Mouse (Mus musculus): Measurements from ENCODE around the gene Tmbim1.
"Not testable (repeated sequence)": the region's sequence is repeated elsewhere in the genome, so short reads cannot be mapped to it uniquely, and the experiment has no call there.

The Tmbim1 gene

GRCm38 (mm10) chr1:74305522-74305921 lies at the start of gene Tmbim1:
Gene Tmbim1, minus strand, starts transcription at chr1:74305622.
- DNase-seq (ENCODE audit: low spot score in 2 of 2), result no peak

- DNase-seq (ENCODE audit: low spot score in 2 of 2), result no peak
Measured at GRCm38 (mm10) chr1:74353453-74354229, 48.2 kb upstream of the Tmbim1 start.

- DNase-seq (ENCODE audit: low spot score in 2 of 2), result no peak
Measured at GRCm38 (mm10) chr1:74352532-74353096, 47.2 kb upstream of the Tmbim1 start.

- no peak for DNase-seq (ENCODE audit: low spot score in 2 of 2)
Measured at GRCm38 (mm10) chr1:74351185-74351769, 45.9 kb upstream of the Tmbim1 start.

GRCm38 (mm10) chr1:74344163-74344916 lies 38.9 kb upstream of the Tmbim1 start:
- no peak for DNase-seq (ENCODE audit: low spot score in 2 of 2)

GRCm38 (mm10) chr1:74343161-74343560 lies 37.7 kb upstream of the Tmbim1 start:
- no peak for DNase-seq (ENCODE audit: low spot score in 2 of 2)

GRCm38 (mm10) chr1:74342308-74342707 lies 36.9 kb upstream of the Tmbim1 start:
- DNase-seq (ENCODE audit: low spot score in 2 of 2), result no peak

- no peak for DNase-seq (ENCODE audit: low spot score in 2 of 2)
Measured at GRCm38 (mm10) chr1:74341898-74342297, 36.5 kb upstream of the Tmbim1 start.

- not testable (repeated sequence) for DNase-seq (ENCODE audit: low spot score in 2 of 2)
Measured at GRCm38 (mm10) chr1:74340992-74341391, 35.6 kb upstream of the Tmbim1 start.

- peak in 1 of 2 experiments; percentile 59 for DNase-seq (ENCODE audit: low spot score in 2 of 2)
Measured at GRCm38 (mm10) chr1:74340361-74340764, 34.9 kb upstream of the Tmbim1 start.

GRCm38 (mm10) chr1:74339917-74340316 lies 34.5 kb upstream of the Tmbim1 start:
- no peak for DNase-seq (ENCODE audit: low spot score in 2 of 2)

GRCm38 (mm10) chr1:74338626-74339025 lies 33.2 kb upstream of the Tmbim1 start:
- DNase-seq (ENCODE audit: low spot score in 2 of 2), result no peak

- no peak for DNase-seq (ENCODE audit: low spot score in 2 of 2)
Measured at GRCm38 (mm10) chr1:74338013-74338412, 32.6 kb upstream of the Tmbim1 start.

GRCm38 (mm10) chr1:74337241-74337771 lies 31.9 kb upstream of the Tmbim1 start:
- DNase-seq (ENCODE audit: low spot score in 2 of 2), result no peak

- no peak for DNase-seq (ENCODE audit: low spot score in 2 of 2)
Measured at GRCm38 (mm10) chr1:74335436-74336170, 30.2 kb upstream of the Tmbim1 start.

GRCm38 (mm10) chr1:74335033-74335432 lies 29.6 kb upstream of the Tmbim1 start:
- no peak for DNase-seq (ENCODE audit: low spot score in 2 of 2)

GRCm38 (mm10) chr1:74334607-74335006 lies 29.2 kb upstream of the Tmbim1 start:
- DNase-seq (ENCODE audit: low spot score in 2 of 2), result no peak

GRCm38 (mm10) chr1:74332930-74333329 lies 27.5 kb upstream of the Tmbim1 start:
- no peak for DNase-seq (ENCODE audit: low spot score in 2 of 2)

GRCm38 (mm10) chr1:74332241-74332763 lies 26.9 kb upstream of the Tmbim1 start:
- DNase-seq (ENCODE audit: low spot score in 2 of 2), result peak; percentile 92 to 94

GRCm38 (mm10) chr1:74331046-74331681 lies 25.7 kb upstream of the Tmbim1 start:
- DNase-seq (ENCODE audit: low spot score in 2 of 2), result no peak
